In genomic region chr10:121476190-121476967, GRCm38 (mm10) we compare ENCODE assay signal across 8 mouse cellular contexts. TPM values are rescaled to one million over a fixed set of nuclear protein-coding genes. Genes with fewer than 3 reads are reported as not detected.
DNase-seq lines count a peak whose midpoint lies in the region; ATAC-seq lines count a peak whose summit lies in the region.

Gene Rassf3, minus strand, starts transcription at chr10:121476347.

- H3K27me3 ChIP-seq in hindbrain, embryonic 11.5 days (ENCODE audit: control insufficient read depth, insufficient read depth, low read length), result no peaks in the 10 kb centered on the region

- H3K4me1 ChIP-seq in hindbrain, embryonic 11.5 days (replicated peaks; ENCODE audit: control insufficient read depth, insufficient read depth, low read length), result 0 out of 2 replicates have a peak, but pooled peaks cover 2% of the 10 kb centered on the region

- 2% methylated on average over 31 of the region's 62 CpGs for WGBS in hindbrain, embryonic 11.5 days

- H3K9me3 ChIP-seq in hindbrain, embryonic 11.5 days (ENCODE audit: control insufficient read depth, low read length), result no peaks in the 10 kb centered on the region

- peak within 1 kb of the TSS; percentile 96 for H3K4me2 ChIP-seq in hindbrain, embryonic 11.5 days (replicated peaks; ENCODE audit: low read depth, low read length)

- peak; percentile 94 for ATAC-seq in hindbrain, embryonic 11.5 days (ENCODE audit: low FRiP score)

- H3K27ac ChIP-seq in hindbrain, embryonic 11.5 days (ENCODE audit: low read depth, low read length), result peak within 1 kb of the TSS; percentile 75

- H3K4me3 ChIP-seq in hindbrain, embryonic 11.5 days (ENCODE audit: low read depth, low read length), result peak within 1 kb of the TSS; percentile 60

- no peaks in the 10 kb centered on the region for H3K36me3 ChIP-seq in hindbrain, embryonic 11.5 days (ENCODE audit: control insufficient read depth, insufficient read depth, low read length)

- H3K9ac ChIP-seq in hindbrain, embryonic 11.5 days (ENCODE audit: low read depth, low read length), result peak within 1 kb of the TSS; percentile 68

- DNase-seq in R1 (ENCODE audit: low read depth, low spot score), result peak; percentile 95
- peak; percentile 98 to 99 for DNase-seq in cerebellum, postnatal 10 days
- DNase-seq in frontal cortex, postnatal 10 days (ENCODE audit: low spot score in 2 of 2), result peak; percentile 75 to 85
- DNase-seq in hindbrain, embryonic 11.5 days (ENCODE audit: low spot score), result peak; percentile 96
- DNase-seq in layer of hippocampus, postnatal 25 days (ENCODE audit: extremely low spot score in 1 of 2, low spot score in 1 of 2), result peak; percentile 64 to 69
- peak; percentile 98 for DNase-seq in lung, postnatal 14 days
- DNase-seq in ovary, postnatal 36 days (ENCODE audit: low spot score), result peak; percentile 96
- DNase-seq in thymus, postnatal 25 days, result peak; percentile 98

RNA-seq across cellular contexts. Expression of gene Rassf3, which starts in this region (rescaled TPM):
- 7.0 and 8.1 TPM in 2 replicates for polyA plus RNA-seq in hindbrain, embryonic 11.5 days (2014; fragmentation: Nextera tagmentation; extraction: Ambion mirVana)
- total RNA-seq in layer of hippocampus, postnatal 25 days (2021), result 10 to 100 TPM in 1 of 2 experiments, 1 to 10 TPM in 1; 7.6 to 10.4 TPM

Comparison
In these comparisons a context has a peak if more than half of its experiments do, and no peak if none do; other contexts are left out.
1. Peak in every context shown above with its lines: DNase-seq, ATAC-seq, H3K4me3 ChIP-seq and H3K27ac ChIP-seq.